Mouse (Mus musculus): Measurements from ENCODE around the gene Ssh1.

DNA sequence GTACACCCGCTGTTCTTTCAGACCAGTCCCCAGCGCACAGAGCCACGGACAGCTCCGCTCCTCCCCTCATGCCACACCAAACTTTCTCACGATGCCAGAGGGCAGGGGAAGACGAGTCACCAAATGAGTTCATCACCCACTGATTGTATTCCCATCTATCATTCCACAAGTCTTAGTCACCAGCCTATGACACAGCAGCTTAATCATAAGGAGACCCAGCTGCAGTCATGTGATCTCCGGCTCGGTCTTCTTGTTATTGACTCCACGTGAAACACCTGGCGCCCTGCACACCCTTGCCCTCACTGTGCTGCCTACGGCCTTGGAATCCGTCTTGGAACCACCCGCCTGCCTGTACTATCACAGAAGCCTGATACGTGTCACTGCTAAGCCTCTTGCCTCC is 28.7 kb downstream of the Ssh1 start:
- TF ChIP-seq EP300 (optimal IDR thresholded peaks at IDR 0.05) (no peak), CTCF (IDR thresholded peaks at IDR 0.05; ENCODE audit: low read depth) (no peak)

Measured in stomach, postnatal 0 days (tissue).